In the genomic region with DNA sequence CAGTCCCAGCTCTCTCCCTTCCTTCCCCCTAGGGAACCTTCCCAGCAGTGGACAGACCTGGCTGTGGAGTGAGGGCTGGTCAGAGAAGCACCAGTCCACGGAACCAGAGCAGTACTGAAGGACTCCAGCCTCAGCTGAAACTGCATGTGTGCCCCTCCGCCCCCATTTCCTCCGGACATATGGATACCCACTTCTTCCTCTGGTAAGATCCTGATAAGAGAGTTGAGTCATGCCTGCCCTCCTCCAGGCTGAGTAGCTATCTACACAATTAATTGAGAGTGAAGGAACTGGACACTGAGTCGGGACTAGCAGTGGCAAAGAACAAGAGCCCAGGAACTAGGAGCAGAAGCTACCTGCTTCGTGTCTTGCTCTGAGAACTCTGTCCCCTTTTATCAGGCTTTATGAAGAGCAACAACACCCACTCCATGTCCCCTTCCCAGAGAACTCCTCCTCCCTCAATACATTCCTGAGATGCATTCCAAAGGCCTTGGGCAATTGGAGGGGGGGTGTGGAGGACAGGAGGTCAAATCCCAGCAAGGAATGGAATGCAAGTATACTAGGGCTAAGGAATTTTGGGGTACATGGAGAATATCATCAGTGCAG, we compare ENCODE assay signal across 8 mouse cellular contexts. TPM values are rescaled to one million over a fixed set of nuclear protein-coding genes. Genes with fewer than 3 reads are reported as not detected.
DNase-seq lines count a peak whose midpoint lies in the region; ATAC-seq and TF ChIP-seq lines count a peak whose summit lies in the region.

No protein-coding gene starts in this region.

- H3K9ac ChIP-seq in hindbrain, embryonic 12.5 days, result peak overlapping the region; percentile 44
- peak overlapping the region; percentile 95 for H3K9ac ChIP-seq in liver, embryonic 12.5 days

- DNase-seq in gastrocnemius, adult 2 months, result no peak
- no peak for DNase-seq in gastrocnemius, adult 8-10 months (ENCODE audit: low spot score in 2 of 2)
- DNase-seq in R1 (ENCODE audit: low read depth, low spot score), result peak; percentile 97
- peak; percentile 87 for DNase-seq in yolk sac, embryonic 10.5 days (ENCODE audit: low spot score)
- no peak for DNase-seq in adrenal gland, postnatal 25 days
- DNase-seq in cerebellum, postnatal 4 days (ENCODE audit: low spot score in 2 of 2), result no peak

- TF ChIP-seq CTCF in gastrocnemius, adult 2 months (IDR thresholded peaks at IDR 0.05), result no peak

- peaks cover 44% of the 10 kb centered on the region for H3K4me1 ChIP-seq in hindbrain, embryonic 12.5 days
- peaks cover 54% of the 10 kb centered on the region for H3K4me1 ChIP-seq in liver, embryonic 12.5 days

- H3K9me3 ChIP-seq in hindbrain, embryonic 12.5 days (replicated peaks), result no peaks in the 10 kb centered on the region
- H3K9me3 ChIP-seq in liver, embryonic 12.5 days (replicated peaks), result no peaks in the 10 kb centered on the region

- no peaks in the 10 kb centered on the region for H3K27me3 ChIP-seq in hindbrain, embryonic 12.5 days
- no peaks in the 10 kb centered on the region for H3K27me3 ChIP-seq in liver, embryonic 12.5 days (replicated peaks)

- H3K27ac ChIP-seq in gastrocnemius, adult 2 months, result peak overlapping the region; percentile 99
- peak overlapping the region; percentile 46; the same call in 1 of the 2 replicates for H3K27ac ChIP-seq in hindbrain, embryonic 12.5 days
- peak overlapping the region; percentile 100 for H3K27ac ChIP-seq in liver, embryonic 12.5 days

- H3K4me2 ChIP-seq in hindbrain, embryonic 12.5 days (replicated peaks), result peak overlapping the region; percentile 39
- peak overlapping the region; percentile 96 for H3K4me2 ChIP-seq in liver, embryonic 12.5 days

- peak overlapping the region; percentile 83 for H3K4me3 ChIP-seq in gastrocnemius, adult 2 months
- H3K4me3 ChIP-seq in hindbrain, embryonic 12.5 days, result no peak overlapping the region
- peak overlapping the region; percentile 89 for H3K4me3 ChIP-seq in liver, embryonic 12.5 days

- intact Hi-C loops in gastrocnemius, adult 2 months (cut with DNase I), result loop anchor here (10.0 kb wide), 1 partner anchor 523 kb away; a partner anchor contains a TSS

- 39% methylated on average over 5 of the region's 5 CpGs for WGBS in hindbrain, embryonic 12.5 days
- 5% methylated on average over 5 of the region's 5 CpGs for WGBS in liver, embryonic 12.5 days (ENCODE audit: insufficient replicate concordance)

- H3K36me3 ChIP-seq in hindbrain, embryonic 12.5 days, result peaks cover 32% of the 10 kb centered on the region
- peaks cover 52% of the 10 kb centered on the region for H3K36me3 ChIP-seq in liver, embryonic 12.5 days

- ATAC-seq in hindbrain, embryonic 12.5 days (ENCODE audit: low FRiP score), result no peak
- no peak for ATAC-seq in liver, embryonic 12.5 days

RNA-seq across cellular contexts. Expression of a gene that starts 4.0 kb away (rescaled TPM):
- 10 to 100 TPM; 40.3 to 47.4 TPM for total RNA-seq in gastrocnemius, adult 2 months (2021)
- total RNA-seq in gastrocnemius, adult 8-10 months (2022), result 10 to 100 TPM; 36.3 to 47.6 (median 41.3) TPM
- polyA plus RNA-seq in hindbrain, embryonic 12.5 days (2016; fragmentation: Nextera tagmentation; extraction: Ambion mirVana), result 60.2 and 65.7 TPM in 2 replicates
- polyA plus RNA-seq in liver, embryonic 12.5 days (2016; fragmentation: Nextera tagmentation; extraction: Ambion mirVana), result 17.9 and 19.7 TPM in 2 replicates
- 111 and 172 TPM in 2 replicates for total RNA-seq in adrenal gland, postnatal 25 days (2021)

RNA-seq across cellular contexts. Expression of a gene that starts 4.4 kb away (rescaled TPM):
- 10 to 100 TPM; 52.3 to 62.4 TPM for total RNA-seq in gastrocnemius, adult 2 months (2021)
- 10 to 100 TPM; 52.5 to 57.4 (median 56.6) TPM for total RNA-seq in gastrocnemius, adult 8-10 months (2022)
- polyA plus RNA-seq in hindbrain, embryonic 12.5 days (2016; fragmentation: Nextera tagmentation; extraction: Ambion mirVana), result 70.5 and 71.7 TPM in 2 replicates
- 73.3 and 75.5 TPM in 2 replicates for polyA plus RNA-seq in liver, embryonic 12.5 days (2016; fragmentation: Nextera tagmentation; extraction: Ambion mirVana)
- 229 and 303 TPM in 2 replicates for total RNA-seq in adrenal gland, postnatal 25 days (2021)

RNA-seq across cellular contexts. Expression of a gene that starts 20.4 kb away (rescaled TPM):
- total RNA-seq in gastrocnemius, adult 2 months (2021), result 10 to 100 TPM; 20.0 to 24.3 TPM
- 10 to 100 TPM; 22.8 to 26.9 (median 23.5) TPM for total RNA-seq in gastrocnemius, adult 8-10 months (2022)
- polyA plus RNA-seq in hindbrain, embryonic 12.5 days (2016; fragmentation: Nextera tagmentation; extraction: Ambion mirVana), result 40.6 and 43.3 TPM in 2 replicates
- polyA plus RNA-seq in liver, embryonic 12.5 days (2016; fragmentation: Nextera tagmentation; extraction: Ambion mirVana), result 17.4 and 18.0 TPM in 2 replicates
- total RNA-seq in adrenal gland, postnatal 25 days (2021), result 50.5 and 58.9 TPM in 2 replicates

RNA-seq across cellular contexts. Expression of a gene that starts 20.5 kb away (rescaled TPM):
- total RNA-seq in gastrocnemius, adult 2 months (2021), result 1 to 10 TPM; 4.8 to 5.5 TPM
- total RNA-seq in gastrocnemius, adult 8-10 months (2022), result 1 to 10 TPM; 3.8 to 4.4 (median 4.2) TPM
- polyA plus RNA-seq in hindbrain, embryonic 12.5 days (2016; fragmentation: Nextera tagmentation; extraction: Ambion mirVana), result 46.5 and 48.7 TPM in 2 replicates
- polyA plus RNA-seq in liver, embryonic 12.5 days (2016; fragmentation: Nextera tagmentation; extraction: Ambion mirVana), result 23.5 and 23.6 TPM in 2 replicates
- total RNA-seq in adrenal gland, postnatal 25 days (2021), result 11.9 and 15.4 TPM in 2 replicates

RNA-seq across cellular contexts. Expression of a gene that starts 26.2 kb away (rescaled TPM):
- under 1 TPM in 1 of 2 experiments, not detected in 1; 0.45 TPM for total RNA-seq in gastrocnemius, adult 2 months (2021)
- total RNA-seq in gastrocnemius, adult 8-10 months (2022), result not detected
- polyA plus RNA-seq in hindbrain, embryonic 12.5 days (2016; fragmentation: Nextera tagmentation; extraction: Ambion mirVana), result 2.4 and 4.0 TPM in 2 replicates
- polyA plus RNA-seq in liver, embryonic 12.5 days (2016; fragmentation: Nextera tagmentation; extraction: Ambion mirVana), result 1.1 TPM in 1 of 2 replicates, not detected in the other
- 4.5 and 5.7 TPM in 2 replicates for total RNA-seq in adrenal gland, postnatal 25 days (2021)

Comparison
In these comparisons a context has a peak if more than half of its experiments do, and no peak if none do; other contexts are left out.
1. DNase-seq: peak in R1 (single experiment) and yolk sac, embryonic 10.5 days (single experiment); none in gastrocnemius, adult 2 months (single experiment), gastrocnemius, adult 8-10 months (0 of 2), adrenal gland, postnatal 25 days (single experiment) and cerebellum, postnatal 4 days (0 of 2).
2. H3K27ac ChIP-seq: peak in every context shown above with its lines; median percentile 100 in liver, embryonic 12.5 days; 99 in gastrocnemius, adult 2 months; 46 in hindbrain, embryonic 12.5 days.